ENCODE assay signal across 15 mouse cellular contexts in the genomic region with DNA sequence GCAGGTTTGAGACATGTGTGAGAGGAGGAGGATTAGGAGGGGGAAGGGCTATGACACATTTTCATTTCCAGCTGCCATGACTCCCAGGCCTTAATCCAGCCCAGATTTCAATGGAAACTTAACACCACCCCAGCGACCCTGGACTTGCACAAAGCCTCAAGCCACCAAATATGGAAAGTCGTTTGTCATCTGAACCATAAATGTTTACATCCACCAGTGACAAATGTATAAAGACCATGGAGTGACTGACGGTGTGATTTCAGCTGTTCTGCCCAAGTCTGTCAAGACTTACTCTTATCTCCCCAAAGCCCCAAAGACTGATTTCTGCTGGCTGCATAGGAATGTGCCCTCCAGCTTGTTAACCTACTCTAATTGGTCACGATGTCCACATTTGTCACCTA.
DNase-seq lines count a peak whose midpoint lies in the region; ATAC-seq lines count a peak whose summit lies in the region.
"Had no signal": no experiment of that assay in that cellular context is flagged by ENCODE, and none has a peak within 500 bp of the region (broad histone marks: within the 10 kb centered on the region; RNA-seq: fewer than 3 reads in every experiment).

No protein-coding gene starts in this region.

- H3K4me1 ChIP-seq in kidney, embryonic 15.5 days: no peaks in the 10 kb centered on the region
- H3K4me1 ChIP-seq in limb, embryonic 13.5 days: no peaks in the 10 kb centered on the region
- H3K4me1 ChIP-seq: intestine, embryonic 15.5 days had no signal

- H3K9ac ChIP-seq in kidney, embryonic 15.5 days: no peak overlapping the region
- H3K9ac ChIP-seq in limb, embryonic 13.5 days: no peak overlapping the region
- H3K9ac ChIP-seq: intestine, embryonic 15.5 days had no signal

- H3K27me3 ChIP-seq in kidney, embryonic 15.5 days: no peaks in the 10 kb centered on the region
- H3K27me3 ChIP-seq in limb, embryonic 13.5 days: no peaks in the 10 kb centered on the region
- H3K27me3 ChIP-seq: intestine, embryonic 15.5 days had no signal

- WGBS in kidney, embryonic 15.5 days: 45% methylated on average over 4 of the region's 4 CpGs
- 6% methylated on average over 4 of the region's 4 CpGs for WGBS in limb, embryonic 13.5 days

- intact Hi-C loops in heart, postnatal 14 days (cut with DNase I): no loop called here

- H3K36me3 ChIP-seq in kidney, embryonic 15.5 days: no peaks in the 10 kb centered on the region
- H3K36me3 ChIP-seq in limb, embryonic 13.5 days: no peaks in the 10 kb centered on the region
- H3K36me3 ChIP-seq: intestine, embryonic 15.5 days had no signal

- ATAC-seq in kidney, embryonic 15.5 days (replicated peaks; ENCODE audit: low FRiP score): peak; percentile 33; the same call in 1 of the 2 replicates
- peak; percentile 86 for ATAC-seq in limb, embryonic 13.5 days (ENCODE audit: low FRiP score, low read depth)
- ATAC-seq in cerebellum, adult (ENCODE audit: insufficient number of reproducible peaks, low FRiP score, low TSS enrichment): no peak
- ATAC-seq: CD4-positive, CD25-positive, alpha-beta regulatory T cell, adult 4 months; intestine, embryonic 15.5 days had no signal

- H3K9me3 ChIP-seq in kidney, embryonic 15.5 days (replicated peaks): no peaks in the 10 kb centered on the region
- H3K9me3 ChIP-seq in limb, embryonic 13.5 days: no peaks in the 10 kb centered on the region
- H3K9me3 ChIP-seq: intestine, embryonic 15.5 days had no signal

- no peak overlapping the region for H3K27ac ChIP-seq in kidney, embryonic 15.5 days
- 0 out of 2 replicates have a peak overlapping the region, but pooled peaks have one; percentile 45 for H3K27ac ChIP-seq in limb, embryonic 13.5 days
- H3K27ac ChIP-seq: gastrocnemius, adult 2 months; intestine, embryonic 15.5 days had no signal

- H3K4me2 ChIP-seq in kidney, embryonic 15.5 days: no peak overlapping the region
- H3K4me2 ChIP-seq in limb, embryonic 13.5 days (replicated peaks): no peak overlapping the region
- H3K4me2 ChIP-seq: intestine, embryonic 15.5 days had no signal

- no peak overlapping the region for H3K4me3 ChIP-seq in kidney, embryonic 15.5 days (replicated peaks)
- H3K4me3 ChIP-seq in limb, embryonic 13.5 days: no peak overlapping the region
- H3K4me3 ChIP-seq: gastrocnemius, adult 2 months; intestine, embryonic 15.5 days had no signal

- no peak for DNase-seq in kidney, adult 18-20 months
- peak; percentile 64 for DNase-seq in 3T3-L1 (ENCODE audit: low read depth, low spot score)
- DNase-seq in embryo, embryonic 9.5 days (ENCODE audit: extremely low spot score): peak; percentile 46
- DNase-seq in heart, postnatal 14 days: no peak
- DNase-seq in thymus, adult 18-20 months: no peak
- DNase-seq: adrenal gland, adult 2 months; cerebellum, postnatal 10 days; gastrocnemius, adult 2 months; spleen, adult 18-20 months; thymus, adult 2 months had no signal

Comparison
In these comparisons a context has a peak if more than half of its experiments do, and no peak if none do; other contexts are left out.
1. DNase-seq: peak in 3T3-L1 (single experiment) and embryo, embryonic 9.5 days (single experiment); none in kidney, adult 18-20 months (single experiment), heart, postnatal 14 days (0 of 2) and thymus, adult 18-20 months (0 of 2).